Mouse (Mus musculus) midbrain, embryonic 12.5 days (tissue): ENCODE results near the gene Hecw2. TPM values are rescaled to one million over a fixed set of nuclear protein-coding genes. Genes with fewer than 3 reads are reported as not detected.

ENCODE experiments used
- ATAC-seq: fragments of 200-750 bp; cut with Nextera tagmentation; 2 replicates; pipeline ENCODE4 v1.8.0; 2017; ENCODE audit warnings: low read depth, moderate TSS enrichment, moderate library complexity; ENCODE audit not compliant: low FRiP score
- H3K27ac ChIP-seq: fragments of 300-500 bp; sonication (generic); replicated peaks from 2 replicates; pipeline ENCODE4 v1.5.1; 2016; ENCODE audit warnings: mild to moderate bottlenecking
- H3K27me3 ChIP-seq: fragments of 300-500 bp; sonication (generic); 2 replicates; pipeline ENCODE4 v1.6.1; 2016; ENCODE audit warnings: mild to moderate bottlenecking
- H3K36me3 ChIP-seq: fragments of 300-500 bp; sonication (generic); 2 replicates; pipeline ENCODE4 v1.6.1; 2016
- H3K4me1 ChIP-seq: fragments of 300-500 bp; sonication (generic); 2 replicates; pipeline ENCODE4 v1.6.1; 2016
- H3K4me2 ChIP-seq: fragments of 300-500 bp; sonication (generic); replicated peaks from 2 replicates; pipeline ENCODE4 v1.6.1; 2016; ENCODE audit warnings: mild to moderate bottlenecking, moderate library complexity
- H3K4me3 ChIP-seq: fragments of 300-500 bp; sonication (generic); 2 replicates; pipeline ENCODE4 v1.5.1; 2016; ENCODE audit warnings: mild to moderate bottlenecking
- H3K9ac ChIP-seq: fragments of 300-500 bp; sonication (generic); replicated peaks from 2 replicates; pipeline ENCODE4 v1.6.1; 2016; ENCODE audit warnings: mild to moderate bottlenecking, moderate library complexity
- H3K9me3 ChIP-seq: fragments of 300-500 bp; sonication (generic); 2 replicates; pipeline ENCODE4 v1.6.1; 2016; ENCODE audit warnings: mild to moderate bottlenecking
- WGBS: fragments of 180-500 bp; shearing (Covaris S2); methylation state at CpG from one replicate; pipeline ENCODE4 v1.1.7; 2016; 5-methylcytosine and 5-hydroxymethylcytosine counted together
- polyA plus RNA-seq: library from polyadenylated mRNA; unstranded; fragments of >200 nt; fragmentation: Nextera tagmentation; extraction: Ambion mirVana; gene quantifications from 2 replicates; pipeline ENCODE4 v1.2.1, GENCODE M21; 2016

Hecw2 gene
- polyA plus RNA-seq, 1 experiment from 2014 or later: 5.5 TPM

DNA sequence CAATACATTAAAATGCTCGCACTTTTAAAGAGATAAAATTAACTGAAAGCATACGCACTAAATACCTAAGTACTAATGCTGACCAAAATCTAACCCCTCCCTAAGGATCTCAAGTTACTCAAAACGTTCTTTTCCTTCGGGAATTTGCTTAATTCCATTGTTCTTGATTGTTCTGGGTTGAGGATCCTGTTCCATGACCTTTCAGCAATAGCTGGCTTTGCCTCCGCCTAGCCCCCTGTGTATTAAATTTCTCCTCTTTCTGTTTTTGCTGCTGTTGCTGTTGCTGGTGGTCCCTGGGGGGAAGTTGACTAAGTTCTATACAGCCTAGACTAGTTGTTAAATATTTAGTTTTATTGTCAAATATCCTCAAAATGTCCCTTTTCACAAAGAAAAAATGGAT, 85.7 kb downstream of the Hecw2 start:
- Histone ChIP-seq H3K4me1 (no peaks in the 10 kb centered on the region), H3K4me3 (no peak overlapping the region), H3K9me3 (no peaks in the 10 kb centered on the region), H3K4me2 (no peak overlapping the region), H3K9ac (no peak overlapping the region), H3K27ac (no peak overlapping the region), H3K27me3 (no peaks in the 10 kb centered on the region), H3K36me3 (no peaks in the 10 kb centered on the region)
- 58% methylated on average over 5 of the region's 5 CpGs for WGBS
- ATAC-seq: no peak

- H3K9ac ChIP-seq: no peak overlapping the region
- no peak overlapping the region for H3K4me3 ChIP-seq
- H3K4me1 ChIP-seq: no peaks in the 10 kb centered on the region
- no peaks in the 10 kb centered on the region for H3K9me3 ChIP-seq
- 87% methylated on average over 3 of the region's 3 CpGs for WGBS
- no peaks in the 10 kb centered on the region for H3K36me3 ChIP-seq
- ATAC-seq: no peak
- no peak overlapping the region for H3K4me2 ChIP-seq
- H3K27ac ChIP-seq: no peak overlapping the region
- H3K27me3 ChIP-seq: no peaks in the 10 kb centered on the region
Observed at GRCm38 (mm10) chr1:54106756-54107155, 88.2 kb downstream of the Hecw2 start.

DNA sequence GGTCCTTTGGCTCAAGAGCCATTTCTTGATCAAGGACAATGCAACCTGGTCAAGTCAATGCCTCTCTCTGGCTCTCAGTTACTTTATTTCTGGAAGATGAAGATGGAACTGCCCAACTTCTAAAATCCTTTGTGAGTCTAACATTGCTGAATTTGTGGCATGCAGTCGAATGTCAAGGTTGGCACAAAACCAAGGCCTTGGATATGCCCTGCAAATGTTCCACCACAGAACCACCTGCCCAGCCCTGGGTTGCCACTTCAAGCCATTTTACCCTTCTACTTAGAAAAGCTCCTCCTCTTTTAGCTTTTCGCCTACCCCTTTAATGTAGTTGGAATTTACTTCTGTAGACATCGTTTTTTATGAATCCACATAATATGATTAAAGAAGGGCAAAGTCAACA, 115.3 kb downstream of the Hecw2 start:
- no peak overlapping the region for H3K27ac ChIP-seq
- no peak overlapping the region for H3K9ac ChIP-seq
- H3K4me1 ChIP-seq: no peaks in the 10 kb centered on the region
- no peaks in the 10 kb centered on the region for H3K36me3 ChIP-seq
- no peak overlapping the region for H3K4me3 ChIP-seq
- ATAC-seq: no peak
- no peaks in the 10 kb centered on the region for H3K27me3 ChIP-seq
- 94% methylated on average over 3 of the region's 3 CpGs for WGBS
- no peaks in the 10 kb centered on the region for H3K9me3 ChIP-seq
- no peak overlapping the region for H3K4me2 ChIP-seq

- Histone ChIP-seq H3K27ac (no peak overlapping the region), H3K27me3 (no peaks in the 10 kb centered on the region), H3K36me3 (no peaks in the 10 kb centered on the region), H3K4me3 (no peak overlapping the region), H3K4me1 (no peaks in the 10 kb centered on the region), H3K4me2 (no peak overlapping the region), H3K9me3 (no peaks in the 10 kb centered on the region), H3K9ac (no peak overlapping the region)
- no peak for ATAC-seq
- WGBS: 81% methylated on average over 1 of the region's 1 CpGs
Observed at GRCm38 (mm10) chr1:54074456-54074855, 120.5 kb downstream of the Hecw2 start.

DNA sequence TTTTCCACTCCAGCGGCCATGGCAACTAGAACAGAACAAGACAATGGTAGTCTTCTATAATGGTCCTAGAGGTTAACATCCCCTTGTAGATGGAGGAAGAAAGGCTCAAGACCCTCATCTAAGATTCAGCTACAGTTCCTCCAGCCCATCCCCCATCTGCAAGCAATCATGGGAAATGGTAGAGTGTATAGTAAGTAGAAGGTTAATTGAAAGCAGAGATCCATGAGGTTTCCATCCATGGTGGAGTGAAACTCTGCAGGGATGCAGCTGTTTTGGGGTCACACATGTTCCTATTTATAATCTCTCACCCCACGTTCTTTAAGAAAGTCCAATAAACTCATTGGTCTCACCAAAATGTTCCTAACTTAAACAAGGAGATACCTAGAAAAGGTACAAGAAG, 124.8 kb downstream of the Hecw2 start:
- no peak overlapping the region for H3K4me3 ChIP-seq
- no peaks in the 10 kb centered on the region for H3K4me1 ChIP-seq
- H3K27ac ChIP-seq: no peak overlapping the region
- H3K36me3 ChIP-seq: no peaks in the 10 kb centered on the region
- no peak overlapping the region for H3K4me2 ChIP-seq
- 88% methylated on average over 2 of the region's 2 CpGs for WGBS
- H3K27me3 ChIP-seq: no peaks in the 10 kb centered on the region
- no peak for ATAC-seq
- no peak overlapping the region for H3K9ac ChIP-seq
- no peaks in the 10 kb centered on the region for H3K9me3 ChIP-seq

DNA sequence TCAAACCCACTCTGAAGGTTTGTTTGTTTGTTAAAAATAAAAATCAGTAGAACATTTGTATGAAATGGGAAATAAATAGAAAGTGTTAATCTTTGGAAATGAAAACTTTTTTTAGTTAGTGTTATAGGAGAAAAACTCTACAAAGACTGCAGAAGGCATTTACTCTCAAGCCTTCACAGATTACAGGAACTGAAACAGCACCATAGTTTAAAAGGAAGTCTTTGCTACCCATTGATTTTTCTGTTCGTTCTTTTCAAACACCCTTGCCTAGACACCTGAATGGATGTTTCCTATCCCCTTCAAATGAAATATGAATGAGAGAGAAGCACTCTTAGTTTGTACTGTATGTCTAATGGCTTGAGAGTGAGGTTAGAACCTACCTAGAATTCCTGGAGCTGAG, 126.7 kb downstream of the Hecw2 start:
- no peak overlapping the region for H3K9ac ChIP-seq
- ATAC-seq: no peak
- H3K36me3 ChIP-seq: no peaks in the 10 kb centered on the region
- no peak overlapping the region for H3K27ac ChIP-seq
- WGBS: 80% methylated on average over 1 of the region's 1 CpGs
- H3K4me1 ChIP-seq: no peaks in the 10 kb centered on the region
- no peaks in the 10 kb centered on the region for H3K9me3 ChIP-seq
- no peaks in the 10 kb centered on the region for H3K27me3 ChIP-seq
- no peak overlapping the region for H3K4me3 ChIP-seq
- no peak overlapping the region for H3K4me2 ChIP-seq

- Histone ChIP-seq H3K4me3 (no peak overlapping the region), H3K9me3 (no peaks in the 10 kb centered on the region), H3K4me1 (no peaks in the 10 kb centered on the region), H3K27ac (no peak overlapping the region), H3K9ac (no peak overlapping the region), H3K4me2 (no peak overlapping the region), H3K36me3 (no peaks in the 10 kb centered on the region), H3K27me3 (no peaks in the 10 kb centered on the region)
- no peak for ATAC-seq
- 79% methylated on average over 1 of the region's 1 CpGs for WGBS
Observed at GRCm38 (mm10) chr1:54065434-54065833, 129.5 kb downstream of the Hecw2 start.

- Histone ChIP-seq H3K4me1 (no peaks in the 10 kb centered on the region), H3K36me3 (no peaks in the 10 kb centered on the region), H3K9me3 (no peaks in the 10 kb centered on the region), H3K27me3 (no peaks in the 10 kb centered on the region), H3K27ac (no peak overlapping the region), H3K9ac (no peak overlapping the region), H3K4me3 (no peak overlapping the region), H3K4me2 (no peak overlapping the region)
- WGBS: 93% methylated on average over 2 of the region's 2 CpGs
- no peak for ATAC-seq
Observed at GRCm38 (mm10) chr1:54061078-54061477, 133.9 kb downstream of the Hecw2 start.

DNA sequence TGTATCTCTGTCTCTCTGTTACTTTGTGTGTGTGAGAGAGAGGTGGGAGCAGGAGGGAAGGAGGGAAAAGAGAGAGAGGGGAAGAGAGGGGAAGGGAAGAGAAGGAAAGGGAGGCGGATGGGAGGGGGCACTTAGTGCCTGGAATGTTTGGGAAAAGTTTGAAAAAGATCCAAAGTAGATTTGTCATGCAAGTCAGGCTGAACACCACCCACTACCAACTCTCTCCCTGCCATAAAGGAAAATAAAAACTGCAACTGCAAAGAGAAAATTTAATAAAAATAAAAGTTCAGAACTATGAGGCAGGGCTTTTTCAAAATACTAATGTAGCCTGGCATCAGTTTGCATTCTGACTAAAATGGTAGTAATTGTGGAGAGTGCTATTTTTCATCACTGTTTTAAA, 135.2 kb downstream of the Hecw2 start:
- no peak for ATAC-seq
- no peak overlapping the region for H3K27ac ChIP-seq
- H3K27me3 ChIP-seq: no peaks in the 10 kb centered on the region
- no peaks in the 10 kb centered on the region for H3K9me3 ChIP-seq
- no peak overlapping the region for H3K9ac ChIP-seq
- H3K4me1 ChIP-seq: no peaks in the 10 kb centered on the region
- no peak overlapping the region for H3K4me2 ChIP-seq
- 74% methylated on average over 1 of the region's 1 CpGs for WGBS
- no peaks in the 10 kb centered on the region for H3K36me3 ChIP-seq
- H3K4me3 ChIP-seq: no peak overlapping the region

GRCm38 (mm10) chr1:54052771-54053170, 142.2 kb downstream of the Hecw2 start:
- no peaks in the 10 kb centered on the region for H3K9me3 ChIP-seq
- H3K27me3 ChIP-seq: no peaks in the 10 kb centered on the region
- H3K4me3 ChIP-seq: no peak overlapping the region
- no peak overlapping the region for H3K4me2 ChIP-seq
- H3K4me1 ChIP-seq: no peaks in the 10 kb centered on the region
- ATAC-seq: no peak
- no peaks in the 10 kb centered on the region for H3K36me3 ChIP-seq
- no peak overlapping the region for H3K9ac ChIP-seq
- no peak overlapping the region for H3K27ac ChIP-seq

GRCm38 (mm10) chr1:54046923-54047322, 148.0 kb downstream of the Hecw2 start:
- no peak for ATAC-seq
- H3K9ac ChIP-seq: no peak overlapping the region
- no peak overlapping the region for H3K4me2 ChIP-seq
- H3K9me3 ChIP-seq: no peaks in the 10 kb centered on the region
- 60% methylated on average over 1 of the region's 1 CpGs for WGBS
- no peak overlapping the region for H3K27ac ChIP-seq
- no peaks in the 10 kb centered on the region for H3K27me3 ChIP-seq
- H3K4me1 ChIP-seq: no peaks in the 10 kb centered on the region
- H3K36me3 ChIP-seq: no peaks in the 10 kb centered on the region
- H3K4me3 ChIP-seq: no peak overlapping the region

GRCm38 (mm10) chr1:54039062-54039461, 155.9 kb downstream of the Hecw2 start:
- H3K27me3 ChIP-seq: no peaks in the 10 kb centered on the region
- no peak overlapping the region for H3K9ac ChIP-seq
- peak; percentile 56; the same call in 1 of the 2 replicates for ATAC-seq
- no peak overlapping the region for H3K4me3 ChIP-seq
- no peak overlapping the region for H3K4me2 ChIP-seq
- no peaks in the 10 kb centered on the region for H3K4me1 ChIP-seq
- H3K9me3 ChIP-seq: no peaks in the 10 kb centered on the region
- no peak overlapping the region for H3K27ac ChIP-seq
- WGBS: 55% methylated on average over 2 of the region's 2 CpGs
- no peaks in the 10 kb centered on the region for H3K36me3 ChIP-seq

GRCm38 (mm10) chr1:54017686-54018085, 177.3 kb downstream of the Hecw2 start:
- Histone ChIP-seq H3K9ac (no peak overlapping the region), H3K27ac (no peak overlapping the region), H3K36me3 (no peaks in the 10 kb centered on the region), H3K4me1 (no peaks in the 10 kb centered on the region), H3K4me3 (no peak overlapping the region), H3K4me2 (no peak overlapping the region), H3K9me3 (no peaks in the 10 kb centered on the region), H3K27me3 (no peaks in the 10 kb centered on the region)
- no peak for ATAC-seq
- 87% methylated on average over 2 of the region's 2 CpGs for WGBS
